Mouse (Mus musculus) fibroblast of lung, adult 2 months (primary cell): ENCODE results near the gene Psg16.
"Not testable (repeated sequence)": the region's sequence is repeated elsewhere in the genome, so short reads cannot be mapped to it uniquely, and the experiment has no call there.

Experiments
- DNase-seq: peaks from one replicate; pipeline ENCODE4 v3.0.0-alpha.2; 2011; ENCODE audit warnings: low read depth

Psg16 gene

DNA sequence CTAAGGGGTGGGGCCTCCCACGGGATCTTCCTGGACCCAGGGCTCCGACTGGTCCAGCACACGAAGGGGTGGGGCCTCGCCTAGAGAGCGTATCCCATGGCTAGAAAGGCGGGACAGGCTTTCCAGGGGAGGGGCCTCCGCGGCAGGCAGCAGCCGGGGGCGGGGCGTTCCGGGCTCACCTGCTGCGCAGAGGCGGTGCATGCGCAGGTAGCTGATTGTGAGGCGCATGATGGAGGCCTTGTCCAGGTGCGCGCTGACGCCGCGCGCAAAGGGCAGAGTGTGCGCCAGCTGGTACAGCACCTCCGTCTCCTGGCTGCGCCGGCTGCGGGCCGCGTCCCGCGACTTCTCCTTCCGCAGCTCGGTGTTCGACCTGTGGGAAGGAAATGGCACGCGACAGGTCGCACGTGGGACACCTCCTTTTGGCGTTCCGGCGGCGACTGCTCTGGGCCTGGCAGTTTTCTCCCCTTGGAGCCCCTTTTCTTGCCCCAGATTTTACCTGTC is 17.7 kb upstream of the Psg16 start:
- DNase-seq: no peak

DNA sequence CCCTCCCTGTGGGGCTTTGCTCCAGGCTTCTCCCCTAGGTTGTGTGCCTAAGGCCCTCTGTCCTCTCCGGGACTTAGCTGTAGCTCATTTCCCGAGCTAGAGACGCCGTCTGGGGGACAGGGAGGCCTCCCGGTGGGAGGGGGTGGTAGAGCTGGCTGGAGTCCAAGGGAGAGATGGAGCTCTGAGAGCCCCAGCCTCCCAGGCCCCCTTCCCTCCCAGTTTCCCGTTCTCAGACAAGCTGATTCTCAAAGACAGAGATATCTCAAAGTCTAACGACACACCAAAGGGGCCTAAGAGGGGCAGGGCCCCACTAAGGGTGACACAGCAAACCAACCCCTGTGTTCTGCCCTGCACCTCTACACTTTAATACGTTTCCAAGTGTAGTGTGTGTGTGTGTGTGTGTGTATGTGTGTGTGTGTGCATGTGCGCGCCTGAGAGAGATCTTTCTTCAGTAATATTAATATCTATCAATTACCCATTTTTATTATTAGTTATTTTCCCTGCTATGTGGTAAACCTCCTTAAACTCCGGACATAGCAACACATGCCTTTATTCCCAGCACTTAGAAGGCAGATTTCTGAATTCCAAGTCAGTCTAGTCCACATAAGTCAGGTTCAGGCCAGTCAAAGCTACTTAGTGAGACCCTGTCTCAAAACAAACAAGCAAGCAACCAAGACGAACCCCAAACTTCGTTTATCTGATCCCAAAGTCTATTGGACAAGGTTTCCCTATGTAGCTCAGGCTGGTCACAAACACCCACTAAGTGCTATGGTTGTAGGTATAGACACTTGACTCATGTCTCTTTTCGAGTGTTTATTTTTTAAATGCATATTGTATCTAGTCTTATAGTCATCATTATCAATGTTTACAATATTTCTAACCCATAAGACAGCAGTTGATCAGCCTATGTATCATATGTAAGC is 17.0 kb upstream of the Psg16 start:
- DNase-seq: no peak

DNA sequence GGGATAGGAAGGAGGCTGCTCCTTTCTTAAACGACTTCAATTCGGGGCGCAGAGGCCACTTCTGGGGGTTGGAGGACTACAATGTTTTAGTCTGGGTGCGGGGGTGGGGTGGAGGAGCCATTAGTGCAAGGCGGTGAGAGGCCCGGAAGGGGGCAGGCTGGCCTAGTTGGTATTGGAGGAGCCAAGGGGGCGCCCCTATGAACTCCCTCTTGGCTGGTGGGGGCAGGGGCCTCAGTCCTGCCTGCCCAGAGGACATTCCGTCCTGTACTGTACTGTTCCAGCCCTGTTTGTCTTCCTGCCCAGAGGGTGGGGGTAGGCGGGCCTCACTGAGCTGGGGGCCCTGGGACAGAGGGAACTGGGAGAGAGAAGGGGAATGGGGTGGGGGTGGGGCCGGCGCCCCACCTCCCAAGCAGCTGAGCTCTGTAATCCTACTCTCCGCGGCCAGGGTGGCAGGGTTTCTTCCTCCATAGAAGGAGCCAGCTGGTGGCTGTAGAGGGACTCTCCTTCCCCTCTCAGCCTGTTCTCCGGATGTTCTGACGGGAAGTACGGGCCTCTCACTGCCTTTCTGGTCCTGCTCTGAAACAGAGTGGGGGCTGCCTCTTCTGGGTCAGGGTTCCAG is 15.7 kb upstream of the Psg16 start:
- DNase-seq: no peak

GRCm38 (mm10) chr7:17058816-17059462 is 14.9 kb upstream of the Psg16 start:
- DNase-seq: no peak

DNA sequence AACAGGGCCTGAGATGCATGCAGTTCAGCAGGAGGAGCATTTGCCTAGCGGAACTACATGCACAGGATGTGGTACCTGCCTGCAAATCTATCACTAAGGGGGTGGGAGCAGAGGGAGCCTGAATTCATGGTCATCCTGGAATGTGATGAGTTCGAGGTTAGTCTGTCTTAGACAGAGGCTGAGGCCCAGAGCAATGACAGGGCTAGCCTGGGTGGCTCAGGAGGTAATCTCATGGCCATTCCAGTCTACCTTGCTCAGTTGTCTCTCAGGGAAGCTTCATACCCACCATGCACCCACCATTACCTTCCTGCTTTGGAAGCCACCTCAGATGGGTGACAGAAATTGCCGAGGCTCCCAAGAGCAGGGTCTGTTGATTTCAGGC is 14.4 kb upstream of the Psg16 start:
- no peak for DNase-seq

GRCm38 (mm10) chr7:17060031-17060781 is 13.6 kb upstream of the Psg16 start:
- no peak for DNase-seq

GRCm38 (mm10) chr7:17060782-17061605 is 12.8 kb upstream of the Psg16 start:
- DNase-seq: no peak

GRCm38 (mm10) chr7:17062389-17062788 is 11.5 kb upstream of the Psg16 start, which contains the start of gene Hif3a:
Hif3a (minus strand) TSS chr7:17062427.
- DNase-seq: no peak

GRCm38 (mm10) chr7:17062845-17063244 is 11.0 kb upstream of the Psg16 start:
- DNase-seq: no peak

- no peak for DNase-seq
These were observed 8.2 kb upstream of the Psg16 start for GRCm38 (mm10) chr7:17065620-17066019.

DNA sequence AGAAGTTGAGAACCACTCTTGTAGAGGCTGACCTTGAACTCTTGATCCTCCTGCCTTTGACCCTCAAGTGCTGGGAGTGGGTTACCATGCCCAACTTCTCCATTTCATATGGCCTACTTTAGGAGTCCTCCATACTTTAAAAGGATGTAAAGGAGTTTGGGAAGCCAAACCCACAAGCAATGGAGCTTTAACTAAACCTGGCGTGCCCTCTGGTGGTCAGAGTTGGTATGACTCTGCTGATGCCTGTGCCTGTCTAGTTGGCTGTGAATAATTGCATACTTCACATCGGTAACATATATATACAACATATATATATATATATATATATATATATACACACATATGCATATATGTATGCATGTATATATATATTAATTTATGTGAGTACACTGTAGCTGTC is 7.4 kb upstream of the Psg16 start:
- no peak for DNase-seq

- no peak for DNase-seq
These were observed 6.8 kb upstream of the Psg16 start for GRCm38 (mm10) chr7:17067000-17067399.

GRCm38 (mm10) chr7:17067651-17068050 is 6.2 kb upstream of the Psg16 start:
- DNase-seq: not testable (repeated sequence)

DNA sequence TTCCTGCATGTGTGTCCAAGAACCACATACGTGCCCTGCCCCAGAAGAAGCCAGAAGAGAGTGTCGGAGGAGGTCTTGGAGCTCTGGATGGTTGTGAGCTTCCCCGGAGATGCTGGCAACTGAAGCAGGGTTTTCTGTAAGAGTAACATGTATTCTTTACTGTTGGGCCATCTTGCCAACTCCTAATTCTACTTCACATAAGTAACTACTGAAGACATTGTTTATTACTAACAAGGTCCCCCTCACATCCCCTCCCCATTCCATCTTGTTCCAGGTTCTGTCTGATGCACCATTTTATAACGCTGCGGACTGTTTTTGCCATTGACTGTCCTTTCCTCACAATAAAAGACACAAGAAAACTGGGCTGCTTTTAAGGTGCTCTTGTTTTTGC is 332 bp upstream of the Psg16 start:
- no peak for DNase-seq

- no peak for DNase-seq
These were observed 2.7 kb downstream of the Psg16 start for GRCm38 (mm10) chr7:17076542-17076941.

DNA sequence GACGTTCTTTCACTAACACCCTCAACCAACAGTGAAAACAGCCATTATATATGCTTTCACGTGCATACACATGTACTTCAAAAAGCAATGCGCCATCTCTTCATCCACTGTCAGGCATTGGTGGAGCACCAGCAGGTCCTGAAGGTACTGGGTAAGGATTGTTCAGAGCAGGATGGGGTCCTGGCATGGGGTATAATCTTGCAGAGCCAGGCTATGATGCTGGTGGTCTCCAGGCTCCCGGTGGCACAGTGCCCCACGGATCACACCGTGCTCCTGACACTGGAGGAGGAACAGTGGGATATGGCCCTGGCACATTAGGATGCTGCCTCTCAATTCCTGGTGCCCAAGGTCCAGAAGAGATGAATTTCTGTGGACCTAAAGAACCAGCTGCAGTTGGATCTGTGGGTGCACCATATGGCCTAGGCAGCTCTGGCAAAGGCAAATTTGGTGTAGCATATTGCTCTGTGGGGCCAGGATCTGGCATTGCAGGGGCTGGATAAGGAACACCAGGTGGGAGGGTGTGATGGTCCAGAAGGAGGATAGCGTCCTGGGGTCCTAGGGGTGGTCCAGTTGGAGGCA is 4.3 kb downstream of the Psg16 start:
- no peak for DNase-seq

GRCm38 (mm10) chr7:17082766-17083165 is 8.9 kb downstream of the Psg16 start:
- no peak for DNase-seq

DNA sequence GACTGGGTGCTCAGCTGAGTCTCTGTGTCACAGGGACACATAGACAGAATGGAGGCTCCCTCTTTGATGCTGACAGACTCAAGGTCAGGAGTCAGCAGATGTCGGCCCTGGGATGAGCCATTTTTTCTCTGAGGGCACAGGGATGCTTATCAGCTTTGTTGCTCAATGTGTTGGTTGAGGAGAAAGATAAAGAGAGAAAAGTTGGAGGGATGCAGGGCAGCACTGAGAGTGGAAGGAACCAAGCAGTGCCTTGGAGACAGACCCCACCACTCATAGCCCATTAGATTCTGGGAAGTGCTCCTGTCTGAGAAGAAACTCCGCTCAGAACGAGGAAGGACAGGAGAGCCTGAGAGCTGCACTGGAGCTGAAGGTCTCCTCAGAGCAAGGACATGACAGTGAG is 13.9 kb downstream of the Psg16 start:
- DNase-seq: no peak

DNA sequence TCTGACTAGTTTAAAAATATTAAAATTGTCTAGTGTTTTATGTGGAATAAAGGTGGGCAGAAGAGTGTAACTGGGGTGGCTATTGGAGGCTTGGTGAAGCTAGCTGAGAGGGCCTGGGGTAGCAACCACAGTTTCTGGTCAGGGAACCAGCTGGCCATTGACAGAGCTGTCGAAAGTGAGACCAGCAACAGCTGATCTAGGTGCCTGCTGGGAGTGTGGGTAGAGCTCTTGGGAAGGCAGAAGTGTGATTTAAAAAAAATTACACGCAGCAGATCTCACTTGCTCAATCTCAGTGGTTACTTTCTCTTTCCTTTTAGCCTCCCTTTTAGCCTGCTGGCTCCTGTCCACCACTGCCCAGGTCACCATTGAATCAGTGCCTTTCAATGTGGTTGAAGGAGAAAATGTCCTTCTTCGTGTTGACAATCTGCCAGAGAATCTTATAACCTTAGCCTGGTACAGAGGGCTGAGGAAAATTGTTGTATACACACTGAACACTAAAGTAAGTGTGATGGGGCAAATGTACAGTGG is 16.3 kb downstream of the Psg16 start:
- DNase-seq: no peak

DNA sequence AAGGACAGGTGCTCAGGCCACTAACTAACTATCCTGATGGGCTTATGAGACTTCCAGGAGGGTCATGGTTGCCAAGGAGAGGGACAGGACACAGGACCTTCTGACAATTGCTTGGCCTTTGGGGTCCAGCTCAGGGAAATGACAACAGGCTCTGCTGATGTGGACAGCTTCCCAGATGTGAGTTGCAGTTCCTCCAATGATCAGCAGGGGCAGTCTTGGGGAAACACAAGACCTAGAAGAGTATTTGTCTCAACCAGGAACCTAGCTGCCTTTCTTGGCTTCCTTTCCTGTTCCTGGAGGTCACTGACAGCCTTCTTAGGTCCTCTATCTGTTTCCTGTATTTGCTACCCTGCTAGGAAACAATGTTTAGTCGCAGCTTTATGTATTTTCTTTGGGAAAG is 17.4 kb downstream of the Psg16 start:
- no peak for DNase-seq

- DNase-seq: not testable (repeated sequence)
These were observed 27.8 kb downstream of the Psg16 start for GRCm38 (mm10) chr7:17101631-17102030.
